Mouse (Mus musculus): ENCODE data around the gene Gstp3.
"Not testable (repeated sequence)": the region's sequence is repeated elsewhere in the genome, so short reads cannot be mapped to it uniquely, and the experiment has no call there.

Gene Gstp3

GRCm38 (mm10) chr19:4090446-4090845 lies 31.1 kb upstream of the Gstp3 start:
- DNase-seq (ENCODE audit: low spot score), result no peak

DNA sequence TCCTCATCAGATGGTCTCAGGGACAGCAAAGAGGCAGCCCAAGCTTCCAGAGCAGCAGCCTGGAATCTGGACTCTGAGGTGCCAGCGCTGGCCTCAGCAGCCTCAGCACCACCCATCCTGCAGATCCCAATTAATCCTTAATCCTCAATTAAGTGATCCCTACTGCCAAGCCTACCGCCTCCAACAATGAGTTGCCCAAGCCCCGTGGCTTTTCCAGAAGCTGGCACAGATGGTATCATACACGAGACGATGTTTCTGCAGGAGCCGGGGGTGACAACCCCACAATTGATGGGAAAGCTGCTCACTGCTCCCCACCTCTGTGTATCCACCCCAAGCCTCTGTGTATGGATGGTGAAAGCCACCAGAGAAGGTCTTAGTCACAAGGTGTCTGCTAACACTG lies 29.8 kb upstream of the Gstp3 start:
- no peak for DNase-seq (ENCODE audit: low spot score)

DNA sequence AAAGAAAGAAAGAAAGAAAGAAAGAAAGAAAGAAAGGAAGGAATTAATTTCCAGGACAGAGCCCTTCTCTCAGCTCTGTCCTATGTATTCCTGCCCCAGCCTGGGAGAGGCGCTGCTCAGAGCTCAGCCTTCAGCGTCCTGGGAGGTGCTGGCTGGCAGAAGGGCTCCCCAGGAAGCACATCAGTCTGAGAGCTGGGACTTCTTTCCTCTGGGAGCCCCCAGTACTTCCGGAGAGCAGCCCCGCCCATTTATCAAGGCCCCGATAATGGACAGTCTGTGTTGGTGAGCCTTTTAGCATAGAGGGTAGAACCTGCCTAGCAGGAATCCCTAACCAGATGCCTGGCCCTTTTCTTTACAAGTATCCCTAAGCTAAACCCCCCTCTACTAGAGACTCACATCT lies 28.8 kb upstream of the Gstp3 start:
- DNase-seq (ENCODE audit: low spot score), result no peak

- no peak for DNase-seq (ENCODE audit: low spot score)
Observed at GRCm38 (mm10) chr19:4087090-4087489, 27.7 kb upstream of the Gstp3 start.

DNA sequence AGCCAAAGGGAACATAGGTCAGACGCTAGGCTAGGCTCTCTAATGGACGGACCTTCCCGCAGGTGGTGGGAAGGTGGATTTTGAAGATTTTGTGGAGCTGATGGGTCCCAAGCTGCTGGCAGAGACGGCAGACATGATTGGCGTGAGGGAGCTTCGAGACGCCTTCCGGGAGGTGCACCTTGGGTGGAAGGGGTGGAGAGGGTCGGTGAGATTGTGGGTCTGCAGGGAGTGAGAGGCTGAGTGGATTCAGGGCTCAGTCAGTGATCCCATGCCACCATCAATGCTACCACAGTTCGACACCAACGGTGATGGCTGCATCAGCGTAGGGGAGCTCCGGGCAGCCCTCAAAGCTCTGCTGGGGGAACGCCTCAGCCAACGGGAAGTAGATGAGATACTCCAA lies 26.8 kb upstream of the Gstp3 start:
- DNase-seq (ENCODE audit: low spot score), result no peak

GRCm38 (mm10) chr19:4084984-4085383 lies 25.6 kb upstream of the Gstp3 start:
- DNase-seq (ENCODE audit: low spot score), result no peak

DNA sequence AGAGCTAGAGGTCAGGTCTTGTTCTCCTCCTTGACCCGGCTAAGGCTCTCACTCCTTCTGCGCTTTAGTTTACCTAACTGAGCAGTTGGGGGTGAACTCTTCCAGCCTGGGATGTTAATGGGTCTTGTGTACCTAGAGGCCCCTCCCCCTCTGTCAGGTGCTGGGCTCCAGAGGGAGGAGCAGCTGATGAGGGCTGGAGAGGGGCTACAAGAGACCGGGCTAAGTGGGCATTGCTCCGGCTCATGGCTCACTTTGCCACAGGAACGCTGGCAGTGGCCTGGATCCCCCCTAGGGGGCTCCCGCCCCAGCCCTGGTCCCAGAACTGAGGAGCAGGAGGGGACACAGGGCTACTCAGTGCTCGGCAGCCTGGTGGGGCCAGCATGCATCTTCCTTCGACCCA lies 24.5 kb upstream of the Gstp3 start:
- DNase-seq (ENCODE audit: low spot score), result no peak

DNA sequence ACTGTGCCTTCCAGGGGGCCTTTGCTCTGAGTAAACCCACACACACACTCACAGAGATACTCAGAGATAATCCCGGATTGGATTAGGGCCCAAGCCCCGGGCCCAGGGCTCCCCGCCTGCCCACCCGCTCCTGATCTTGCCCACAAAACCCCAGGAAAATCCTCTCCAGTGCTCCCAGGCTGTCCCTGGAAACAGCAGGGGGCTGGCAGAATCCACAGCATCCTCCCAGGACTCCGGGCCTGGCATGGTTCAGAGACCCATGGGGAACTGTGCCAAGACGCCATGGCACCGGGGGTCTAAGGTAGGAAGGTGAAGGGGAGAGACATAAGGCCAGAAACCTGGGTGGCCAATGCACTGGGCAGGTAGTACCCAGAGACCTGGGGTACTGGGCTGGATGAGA lies 23.9 kb upstream of the Gstp3 start:
- DNase-seq (ENCODE audit: low spot score), result no peak

DNA sequence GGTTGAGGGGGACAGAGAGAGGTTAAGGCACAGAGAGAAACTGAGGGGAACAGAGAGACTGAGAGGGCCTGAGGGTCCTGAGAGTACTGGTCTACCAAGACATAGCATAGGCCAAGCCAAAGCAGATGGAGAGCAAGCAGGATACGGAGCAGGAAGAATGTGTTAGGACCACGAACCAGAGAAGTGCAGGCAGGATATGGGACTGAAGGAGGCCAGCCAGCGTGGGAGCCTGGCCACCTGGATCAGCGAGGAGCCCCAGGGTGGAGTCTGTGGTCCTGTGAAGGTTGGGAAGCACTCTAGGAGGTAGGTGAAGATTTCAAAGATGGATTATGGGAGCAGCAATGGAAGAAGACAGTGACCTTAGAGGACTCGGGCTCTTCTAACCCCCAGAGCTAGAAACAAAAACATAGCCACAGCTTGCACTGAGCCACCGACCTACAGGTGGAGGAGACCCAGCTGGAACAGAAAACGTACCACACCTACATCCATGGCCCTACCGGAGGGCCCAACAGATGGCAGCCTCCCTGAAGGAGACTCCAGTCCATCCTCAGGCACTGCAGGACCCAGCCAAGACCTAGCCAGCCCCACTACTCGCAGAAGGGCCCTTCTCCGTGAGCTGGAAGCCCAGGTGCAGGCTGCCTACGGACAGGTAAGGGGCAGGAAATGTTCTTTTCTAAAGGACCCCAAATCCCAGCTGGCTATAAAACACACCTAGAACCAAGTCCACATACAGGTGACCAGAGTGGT lies 23.0 kb upstream of the Gstp3 start:
- DNase-seq (ENCODE audit: low spot score), result no peak

- no peak for DNase-seq (ENCODE audit: low spot score)
Observed at GRCm38 (mm10) chr19:4081394-4081793, 22.0 kb upstream of the Gstp3 start, which contains the start of gene Cabp2. Gene Cabp2 (plus strand): TSS chr19:4081578.

DNA sequence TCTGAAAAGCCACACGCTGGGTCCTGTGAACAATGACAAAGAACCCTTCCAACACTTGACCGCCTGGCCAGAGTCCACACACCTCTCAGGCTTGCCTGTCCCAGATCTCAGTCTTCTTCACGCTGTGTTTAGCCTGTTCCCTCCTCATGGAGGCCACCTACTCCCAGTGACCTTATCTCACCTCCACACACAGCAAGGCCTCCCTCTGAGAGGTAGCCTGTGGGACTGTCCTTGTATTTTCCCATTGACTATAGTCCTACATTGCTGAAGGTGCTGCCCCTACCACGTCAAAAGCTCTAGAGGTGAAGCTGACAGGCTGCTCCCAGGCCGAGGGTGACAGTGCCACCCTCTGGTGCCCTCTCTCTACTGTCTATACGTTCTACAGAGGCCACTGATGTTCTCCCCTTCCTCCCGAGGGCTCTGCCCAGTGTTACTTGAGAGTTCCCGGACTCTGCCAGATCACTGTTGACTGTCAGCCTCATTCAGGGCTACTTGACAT lies 21.2 kb upstream of the Gstp3 start:
- DNase-seq (ENCODE audit: low spot score), result no peak

GRCm38 (mm10) chr19:4079594-4079993 lies 20.2 kb upstream of the Gstp3 start:
- no peak for DNase-seq (ENCODE audit: low spot score)

GRCm38 (mm10) chr19:4075531-4075930 lies 16.2 kb upstream of the Gstp3 start:
- no peak for DNase-seq (ENCODE audit: low spot score)

GRCm38 (mm10) chr19:4072706-4073424 lies 13.5 kb upstream of the Gstp3 start:
- DNase-seq (ENCODE audit: low spot score), result no peak

- no peak for DNase-seq (ENCODE audit: low spot score)
Observed at GRCm38 (mm10) chr19:4071406-4071805, 12.0 kb upstream of the Gstp3 start.

DNA sequence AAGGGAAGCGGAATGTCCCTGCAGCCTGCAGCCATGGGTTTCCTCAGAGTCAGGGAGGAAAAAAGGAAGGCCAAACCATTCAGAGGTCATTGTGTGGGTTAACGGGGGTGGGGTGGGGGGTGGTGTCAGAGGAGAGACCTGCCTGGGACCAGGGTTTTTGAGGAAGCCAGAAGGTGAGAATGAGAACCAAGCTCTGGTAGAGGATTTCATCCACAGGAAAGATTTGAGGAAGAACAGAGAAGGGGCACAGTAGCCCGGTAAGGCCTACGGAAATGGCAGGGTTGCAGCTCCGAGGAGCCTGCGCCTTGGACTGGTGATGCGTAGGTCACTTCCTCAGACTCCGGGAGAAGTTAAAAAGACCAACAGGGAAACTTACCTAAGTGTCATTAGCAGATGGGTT lies 11.4 kb upstream of the Gstp3 start:
- no peak for DNase-seq (ENCODE audit: low spot score)

- no peak for DNase-seq (ENCODE audit: low spot score)
Observed at GRCm38 (mm10) chr19:4070311-4070710, 10.9 kb upstream of the Gstp3 start.

DNA sequence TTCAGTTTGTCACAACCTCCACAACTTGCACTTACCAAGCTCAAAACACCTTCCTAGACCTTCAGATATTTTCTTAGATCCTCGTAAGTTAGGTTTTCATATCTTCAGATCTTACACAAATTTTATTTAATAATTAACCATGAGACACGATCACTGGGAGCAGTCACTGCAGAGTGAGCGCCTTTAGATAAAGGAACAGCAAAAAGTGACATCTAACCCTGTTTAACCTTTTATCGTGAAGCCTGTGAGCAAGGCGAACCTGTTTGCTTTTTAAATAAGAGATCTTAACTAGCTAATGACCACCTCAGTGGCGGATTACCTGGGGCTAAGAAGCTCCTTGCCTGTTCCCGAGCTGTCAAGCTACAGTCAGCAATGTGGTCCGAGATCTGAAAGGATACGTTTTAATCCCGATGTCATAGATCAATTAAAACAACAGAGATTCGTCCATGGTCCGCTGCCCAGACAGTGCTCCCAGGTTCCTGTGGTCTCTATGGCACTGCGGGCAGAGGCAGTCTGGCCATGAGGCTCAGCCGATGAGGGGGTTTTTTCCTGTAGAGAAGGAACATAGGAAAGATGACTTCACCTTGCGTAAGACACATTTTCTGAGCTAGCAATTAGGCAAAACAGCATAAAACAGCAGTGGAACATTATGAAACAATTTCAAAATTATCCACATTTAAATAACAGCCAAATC lies 9.5 kb upstream of the Gstp3 start:
- DNase-seq (ENCODE audit: low spot score), result no peak

- DNase-seq (ENCODE audit: low spot score), result not testable (repeated sequence)
Observed at GRCm38 (mm10) chr19:4068242-4068641, 8.9 kb upstream of the Gstp3 start.

DNA sequence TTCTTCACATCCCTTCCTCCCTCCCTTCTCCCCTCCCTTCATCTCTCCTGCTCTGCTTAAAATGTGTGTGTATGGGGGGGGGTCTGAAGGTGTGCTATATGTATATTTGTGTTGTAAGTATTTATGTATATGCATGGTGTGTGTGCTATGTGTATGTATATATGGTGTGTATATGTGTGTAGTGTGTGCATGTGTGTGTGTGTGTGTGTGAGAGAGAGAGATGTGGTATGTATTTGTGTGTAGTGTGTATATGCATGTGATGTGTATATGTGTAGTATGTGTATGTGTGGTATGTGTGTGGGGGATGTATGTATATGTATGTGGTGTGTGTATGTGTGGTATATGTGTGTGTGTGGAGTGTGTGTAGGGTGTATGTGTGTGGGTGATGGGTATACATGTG lies 7.5 kb upstream of the Gstp3 start:
- DNase-seq (ENCODE audit: low spot score), result no peak

DNA sequence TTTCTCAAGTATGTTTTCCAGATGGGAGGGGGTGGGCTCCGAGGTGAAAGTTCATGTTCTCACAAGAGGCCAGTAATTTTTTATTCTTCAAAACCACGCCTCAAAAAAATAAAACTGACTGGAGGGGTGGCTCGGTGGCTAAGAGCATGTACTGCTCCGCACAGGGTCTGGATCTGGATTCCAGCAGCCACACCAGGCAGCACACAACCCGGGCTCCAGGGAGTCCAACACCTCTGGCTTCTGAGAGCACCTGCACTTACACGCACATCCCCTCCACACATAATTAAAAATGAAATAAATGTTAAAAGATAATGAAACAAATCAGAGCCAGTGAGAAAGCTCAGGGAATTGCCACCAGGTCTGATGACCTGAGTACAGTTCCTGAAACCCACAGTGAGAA lies 6.9 kb upstream of the Gstp3 start:
- DNase-seq (ENCODE audit: low spot score), result no peak

- not testable (repeated sequence) for DNase-seq (ENCODE audit: low spot score)
Observed at GRCm38 (mm10) chr19:4064501-4064900, 5.1 kb upstream of the Gstp3 start.

- not testable (repeated sequence) for DNase-seq (ENCODE audit: low spot score)
Observed at GRCm38 (mm10) chr19:4063357-4063756, 4.0 kb upstream of the Gstp3 start.
